Mouse (Mus musculus): ENCODE results near the gene Prn. TPM values are rescaled to one million over a fixed set of nuclear protein-coding genes. Genes with fewer than 3 reads are reported as not detected.

Prn gene
- polyA plus RNA-seq, 1 experiment = not detected

DNA sequence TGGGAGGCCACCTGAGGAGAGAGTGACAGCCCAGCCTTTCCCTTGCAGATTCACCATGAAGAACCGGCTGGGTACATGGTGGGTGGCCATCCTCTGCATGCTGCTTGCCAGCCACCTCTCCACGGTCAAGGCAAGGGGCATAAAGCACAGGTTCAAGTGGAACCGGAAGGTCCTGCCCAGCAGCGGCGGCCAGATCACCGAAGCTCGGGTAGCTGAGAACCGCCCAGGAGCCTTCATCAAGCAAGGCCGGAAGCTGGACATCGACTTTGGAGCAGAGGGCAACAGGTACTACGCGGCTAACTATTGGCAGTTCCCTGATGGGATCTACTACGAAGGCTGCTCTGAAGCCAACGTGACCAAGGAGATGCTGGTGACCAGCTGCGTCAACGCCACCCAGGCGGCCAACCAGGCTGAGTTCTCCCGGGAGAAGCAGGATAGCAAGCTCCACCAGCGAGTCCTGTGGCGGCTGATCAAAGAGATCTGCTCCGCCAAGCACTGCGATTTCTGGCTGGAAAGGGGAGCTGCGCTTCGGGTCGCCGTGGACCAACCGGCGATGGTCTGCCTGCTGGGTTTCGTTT is 43.3 kb downstream of the Prn start:
- H3K4me1 ChIP-seq (ENCODE audit: control insufficient read depth, insufficient read depth, low read length) = 0 out of 2 replicates have a peak, but pooled peaks cover 2% of the 10 kb centered on the region
- TF ChIP-seq CTCF (IDR thresholded peaks at IDR 0.05; ENCODE audit: insufficient read depth, low read length) = no peak
- no peak for TF ChIP-seq POLR2A (IDR thresholded peaks at IDR 0.05; ENCODE audit: borderline replicate concordance, extremely low read depth, low read depth, low read length)
- WGBS = 20% methylated on average over 29 of the region's 29 CpGs
- H3K4me3 ChIP-seq (replicated peaks; ENCODE audit: extremely low read depth, low read depth, low read length) = no peak overlapping the region
- peak; percentile 28 for DNase-seq

DNA sequence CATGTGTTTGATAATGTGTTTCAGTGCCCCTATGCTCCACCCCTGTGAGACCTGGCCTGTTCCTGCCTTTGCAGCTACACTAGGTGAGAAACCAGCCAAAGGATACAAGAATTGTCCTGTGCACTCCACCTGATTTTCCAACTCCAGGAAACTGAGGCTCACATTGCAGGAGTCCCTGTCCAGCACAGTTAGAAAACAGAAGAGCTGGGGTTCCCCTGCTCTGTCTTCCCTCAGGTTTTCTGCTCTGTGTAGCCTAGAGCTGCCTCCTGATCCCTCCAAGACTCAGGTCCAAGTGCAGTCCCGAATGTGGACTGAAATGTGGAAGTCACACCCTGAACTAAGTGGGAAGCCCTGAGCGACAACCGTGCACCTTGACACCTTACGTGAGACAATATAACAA is 44.0 kb downstream of the Prn start:
- DNase-seq = no peak
- TF ChIP-seq CTCF (IDR thresholded peaks at IDR 0.05; ENCODE audit: insufficient read depth, low read length) (no peak), POLR2A (IDR thresholded peaks at IDR 0.05; ENCODE audit: borderline replicate concordance, extremely low read depth, low read depth, low read length) (no peak)
- 87% methylated on average over 4 of the region's 4 CpGs for WGBS
- Histone ChIP-seq H3K4me1 (ENCODE audit: control insufficient read depth, insufficient read depth, low read length) (0 out of 2 replicates have a peak, but pooled peaks cover 2% of the 10 kb centered on the region), H3K4me3 (replicated peaks; ENCODE audit: extremely low read depth, low read depth, low read length) (no peak overlapping the region)

DNA sequence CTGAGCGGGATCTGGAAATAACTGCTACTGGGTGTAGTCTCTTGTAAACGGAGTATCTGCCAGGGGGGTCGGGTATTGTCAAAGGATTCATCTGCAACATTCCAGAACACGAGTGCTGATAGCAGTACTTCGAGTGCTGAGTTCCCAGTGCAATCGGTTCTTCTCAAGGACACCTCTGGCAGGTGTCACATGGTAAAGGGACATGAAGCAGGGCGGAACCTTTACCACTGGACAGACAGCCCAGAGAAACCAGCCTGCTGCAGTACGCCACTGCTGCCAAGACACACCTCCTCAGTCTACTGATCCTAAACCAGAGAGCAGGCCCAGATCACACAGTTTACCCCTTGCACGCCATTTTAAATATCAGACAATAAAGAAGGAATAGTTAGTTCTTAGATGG is 45.1 kb downstream of the Prn start:
- Histone ChIP-seq H3K4me1 (ENCODE audit: control insufficient read depth, insufficient read depth, low read length) (0 out of 2 replicates have a peak, but pooled peaks cover 2% of the 10 kb centered on the region), H3K4me3 (replicated peaks; ENCODE audit: extremely low read depth, low read depth, low read length) (no peak overlapping the region)
- no peak for TF ChIP-seq POLR2A (IDR thresholded peaks at IDR 0.05; ENCODE audit: borderline replicate concordance, extremely low read depth, low read depth, low read length)
- no peak for TF ChIP-seq CTCF (IDR thresholded peaks at IDR 0.05; ENCODE audit: insufficient read depth, low read length)
- no peak for DNase-seq
- WGBS = 47% methylated on average over 9 of the region's 9 CpGs

DNA sequence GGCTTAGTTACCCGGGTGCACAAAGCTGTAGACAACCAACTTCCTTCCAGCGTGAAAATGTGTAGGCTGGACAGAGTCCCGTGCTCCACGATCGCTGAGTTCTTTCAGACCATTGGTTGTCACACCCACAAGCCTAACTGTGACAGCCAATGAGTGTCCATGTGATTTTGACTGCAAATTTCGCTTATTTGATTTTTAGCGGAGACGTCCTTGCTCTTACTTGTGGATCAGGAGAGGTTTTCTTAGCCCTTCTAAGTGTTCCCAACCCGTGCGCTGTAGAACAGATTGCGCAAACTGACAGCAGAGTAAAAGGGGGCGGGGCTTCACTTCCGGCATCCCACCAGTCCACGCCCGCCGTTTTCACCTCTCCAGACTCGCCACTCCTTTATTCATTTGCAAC is 45.5 kb downstream of the Prn start:
- Histone ChIP-seq H3K4me1 (ENCODE audit: control insufficient read depth, insufficient read depth, low read length) (0 out of 2 replicates have a peak, but pooled peaks cover 2% of the 10 kb centered on the region), H3K4me3 (replicated peaks; ENCODE audit: extremely low read depth, low read depth, low read length) (no peak overlapping the region)
- peak; percentile 49 for DNase-seq
- WGBS = 20% methylated on average over 17 of the region's 17 CpGs
- TF ChIP-seq POLR2A (IDR thresholded peaks at IDR 0.05; ENCODE audit: borderline replicate concordance, extremely low read depth, low read depth, low read length) (no peak), CTCF (IDR thresholded peaks at IDR 0.05; ENCODE audit: insufficient read depth, low read length) (no peak)

DNA sequence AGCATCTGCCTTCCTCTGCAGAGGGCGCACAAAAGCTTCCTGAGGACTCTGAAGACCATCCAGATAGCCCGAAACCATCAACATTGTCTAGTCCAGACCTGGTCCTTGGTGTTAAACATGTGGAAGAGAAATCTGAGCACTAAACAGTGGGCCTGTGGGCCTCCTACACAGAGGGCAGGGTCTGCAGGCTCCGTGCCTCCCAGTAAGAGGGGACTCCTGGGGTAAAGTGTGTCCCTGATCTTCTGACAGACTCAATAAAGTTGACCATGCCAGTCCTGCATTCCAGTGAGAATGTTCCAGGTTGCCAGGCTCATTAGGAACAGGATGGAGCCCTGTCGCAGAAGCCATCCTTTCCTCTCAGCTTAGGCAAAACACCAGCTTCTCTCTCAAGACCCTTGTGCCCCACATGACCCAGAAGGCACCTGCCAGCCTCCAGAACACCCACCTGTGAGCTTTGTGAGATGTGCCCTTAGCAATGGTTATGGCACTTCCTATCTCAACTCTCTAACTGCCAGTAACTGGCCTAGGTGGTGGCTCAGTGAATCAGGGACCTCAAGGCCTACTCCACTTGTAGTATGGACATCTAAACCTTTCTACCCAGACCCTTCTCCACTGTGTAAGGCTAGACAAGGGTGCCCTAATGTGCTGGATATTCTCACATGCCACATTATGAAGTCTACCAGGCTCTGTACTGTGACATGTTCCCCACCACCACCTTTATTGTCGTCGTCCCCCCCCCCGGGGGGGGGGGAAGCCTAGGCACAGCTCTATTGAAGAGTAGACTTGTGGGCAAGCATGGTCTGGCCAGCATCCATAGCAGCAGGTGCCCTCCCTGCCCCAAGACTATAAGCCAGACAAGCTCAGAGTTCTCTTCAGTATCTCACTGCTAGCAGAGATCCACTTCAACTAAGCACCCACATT is 46.8 kb downstream of the Prn start:
- Histone ChIP-seq H3K4me3 (replicated peaks; ENCODE audit: extremely low read depth, low read depth, low read length) (no peak overlapping the region), H3K4me1 (ENCODE audit: control insufficient read depth, insufficient read depth, low read length) (0 out of 2 replicates have a peak, but pooled peaks cover 2% of the 10 kb centered on the region)
- WGBS = 87% methylated on average over 7 of the region's 7 CpGs
- no peak for DNase-seq
- TF ChIP-seq POLR2A (IDR thresholded peaks at IDR 0.05; ENCODE audit: borderline replicate concordance, extremely low read depth, low read depth, low read length) (no peak), CTCF (IDR thresholded peaks at IDR 0.05; ENCODE audit: insufficient read depth, low read length) (no peak)

DNA sequence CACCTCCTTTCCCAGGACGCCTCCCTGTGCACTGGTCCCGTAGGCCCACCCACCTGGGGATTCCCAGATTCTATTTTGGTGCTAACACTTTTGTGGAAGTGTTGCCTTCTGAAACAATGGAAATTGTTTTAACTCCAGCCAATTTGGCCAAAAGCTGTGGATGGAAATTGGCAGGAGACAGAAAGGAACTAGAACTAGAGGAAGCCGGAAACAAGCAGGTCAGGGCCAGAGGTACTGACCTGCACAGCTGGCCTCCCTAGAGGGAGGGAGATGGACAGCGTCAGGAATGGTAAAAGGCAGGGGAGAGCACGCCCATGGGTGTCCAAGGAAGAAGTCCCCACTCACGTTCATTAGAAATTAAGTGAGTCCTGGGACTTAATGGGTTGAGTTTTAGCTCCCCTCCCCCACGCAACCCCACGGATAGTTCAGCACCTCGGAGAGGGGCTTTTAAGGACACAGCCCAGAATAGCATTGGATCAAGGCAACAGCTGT is 48.0 kb downstream of the Prn start:
- no peak for DNase-seq
- 0 out of 2 replicates have a peak, but pooled peaks cover 2% of the 10 kb centered on the region for H3K4me1 ChIP-seq (ENCODE audit: control insufficient read depth, insufficient read depth, low read length)
- WGBS = 28% methylated on average over 9 of the region's 9 CpGs
- H3K4me3 ChIP-seq (replicated peaks; ENCODE audit: extremely low read depth, low read depth, low read length) = no peak overlapping the region
- TF ChIP-seq POLR2A (IDR thresholded peaks at IDR 0.05; ENCODE audit: borderline replicate concordance, extremely low read depth, low read depth, low read length) = no peak
- TF ChIP-seq CTCF (IDR thresholded peaks at IDR 0.05; ENCODE audit: insufficient read depth, low read length) = no peak

DNA sequence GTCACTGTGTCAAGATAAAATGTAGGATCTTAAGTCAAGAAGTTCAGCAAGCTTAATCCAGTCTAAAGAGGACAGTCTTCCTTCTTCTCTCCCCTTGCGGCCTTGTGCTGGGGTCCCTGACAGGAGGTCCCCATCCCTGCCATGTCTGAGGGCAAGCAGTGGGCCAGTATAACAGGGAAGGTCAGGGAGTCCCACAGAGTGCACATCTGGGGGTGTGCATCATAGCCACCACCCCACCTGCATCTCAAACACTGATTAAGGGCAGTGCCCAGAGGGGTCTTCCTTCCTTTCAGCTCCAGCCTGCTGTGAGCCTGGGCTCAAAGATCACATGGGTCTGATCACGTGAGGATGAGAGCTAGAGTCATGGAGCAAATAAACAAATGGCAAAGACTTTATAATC is 51.9 kb downstream of the Prn start:
- DNase-seq = no peak
- H3K4me1 ChIP-seq (ENCODE audit: control insufficient read depth, insufficient read depth, low read length) = no peaks in the 10 kb centered on the region
- no peak for TF ChIP-seq CTCF (IDR thresholded peaks at IDR 0.05; ENCODE audit: insufficient read depth, low read length)
- no peak for TF ChIP-seq POLR2A (IDR thresholded peaks at IDR 0.05; ENCODE audit: borderline replicate concordance, extremely low read depth, low read depth, low read length)
- 38% methylated on average over 2 of the region's 2 CpGs for WGBS
- H3K4me3 ChIP-seq (replicated peaks; ENCODE audit: extremely low read depth, low read depth, low read length) = no peak overlapping the region

DNA sequence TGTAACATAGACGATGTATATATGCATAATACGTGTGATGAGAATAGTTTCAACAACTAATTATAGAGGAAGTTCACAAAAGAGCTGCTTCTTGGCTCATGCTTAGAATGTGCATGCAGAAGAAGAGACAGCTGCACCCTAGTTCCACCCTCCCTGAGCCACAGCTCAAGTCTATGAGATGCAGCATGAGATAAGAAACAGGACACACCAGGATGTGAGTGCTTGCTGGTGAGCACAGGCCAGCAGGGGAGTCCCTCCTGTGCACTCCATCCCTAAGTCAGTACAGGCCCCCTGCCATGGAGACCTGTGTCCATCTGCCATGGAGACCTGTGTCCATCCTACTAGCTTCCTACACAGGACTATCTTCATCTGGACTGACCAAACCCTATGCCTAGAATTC is 60.8 kb downstream of the Prn start:
- 86% methylated on average over 2 of the region's 2 CpGs for WGBS
- Histone ChIP-seq H3K4me3 (replicated peaks; ENCODE audit: extremely low read depth, low read depth, low read length) (no peak overlapping the region), H3K4me1 (ENCODE audit: control insufficient read depth, insufficient read depth, low read length) (no peaks in the 10 kb centered on the region)
- no peak for DNase-seq
- TF ChIP-seq CTCF (IDR thresholded peaks at IDR 0.05; ENCODE audit: insufficient read depth, low read length) (no peak), POLR2A (IDR thresholded peaks at IDR 0.05; ENCODE audit: borderline replicate concordance, extremely low read depth, low read depth, low read length) (no peak)

DNA sequence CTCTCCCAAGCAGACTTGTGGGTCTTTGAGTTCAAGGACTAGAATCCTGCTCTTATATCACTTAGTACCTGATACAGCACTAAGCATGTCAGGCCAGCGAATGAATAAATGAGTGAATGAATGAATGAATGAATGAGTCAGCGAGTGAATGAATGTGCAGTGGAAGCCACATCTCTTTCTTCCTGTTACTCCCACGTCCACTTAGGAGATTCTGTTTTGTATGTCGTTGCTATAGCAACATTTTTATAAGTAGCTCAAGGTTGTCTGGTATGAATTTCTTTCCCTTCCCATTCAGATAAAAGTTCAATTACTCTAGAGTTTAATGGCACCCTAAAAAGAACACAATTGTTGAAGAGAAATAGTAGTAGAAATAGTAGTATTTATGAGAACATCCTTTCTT is 61.3 kb downstream of the Prn start:
- 71% methylated on average over 4 of the region's 4 CpGs for WGBS
- no peak for DNase-seq
- H3K4me3 ChIP-seq (replicated peaks; ENCODE audit: extremely low read depth, low read depth, low read length) = no peak overlapping the region
- no peaks in the 10 kb centered on the region for H3K4me1 ChIP-seq (ENCODE audit: control insufficient read depth, insufficient read depth, low read length)
- TF ChIP-seq POLR2A (IDR thresholded peaks at IDR 0.05; ENCODE audit: borderline replicate concordance, extremely low read depth, low read depth, low read length) (no peak), CTCF (IDR thresholded peaks at IDR 0.05; ENCODE audit: insufficient read depth, low read length) (no peak)

Data from lung, adult 2 months (tissue).